9 mouse cellular contexts compared by ENCODE assay signal in the genomic region with DNA sequence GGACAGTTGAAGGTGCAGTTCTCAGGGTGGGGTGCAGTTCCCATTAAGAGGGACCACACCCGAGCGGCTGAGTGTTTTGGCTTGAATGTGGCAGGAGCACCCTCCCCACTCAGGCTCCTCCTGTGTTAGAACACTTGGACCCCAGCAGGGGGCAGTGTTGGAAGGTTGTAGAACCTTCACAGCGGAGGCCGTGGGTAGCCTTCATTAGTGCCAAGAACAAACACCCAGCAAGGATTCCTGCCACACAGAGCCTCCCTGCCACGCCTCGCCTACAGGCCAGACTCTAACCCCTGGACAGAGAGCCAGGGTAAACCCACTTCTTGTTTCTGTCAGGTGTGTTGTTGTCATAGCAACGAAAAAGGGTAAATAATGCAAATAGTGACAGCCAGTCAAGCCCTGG.
A peak's percentile ranks its signal among the peaks of the same experiment; 100 is the strongest.
DNase-seq lines count a peak whose midpoint lies in the region; ATAC-seq and TF ChIP-seq lines count a peak whose summit lies in the region.
"Had no signal": no experiment of that assay in that cellular context is flagged by ENCODE, and none has a peak within 500 bp of the region (broad histone marks: within the 10 kb centered on the region; RNA-seq: fewer than 3 reads in every experiment).

No protein-coding gene starts in this region.

- TF ChIP-seq CTCF in left cerebral cortex, adult 2 months (IDR thresholded peaks at IDR 0.05) = peak; percentile 49

- no peak overlapping the region for H3K9ac ChIP-seq in limb, embryonic 11.5 days (ENCODE audit: low read length)
- H3K9ac ChIP-seq in stomach, embryonic 16.5 days (ENCODE audit: low read length) = no peak overlapping the region
- H3K9ac ChIP-seq: embryonic facial prominence, embryonic 15.5 days had no signal

- no peak overlapping the region for H3K4me2 ChIP-seq in limb, embryonic 11.5 days (ENCODE audit: low read depth, severe bottlenecking)
- H3K4me2 ChIP-seq in stomach, embryonic 16.5 days (ENCODE audit: low read depth, low read length) = no peak overlapping the region
- H3K4me2 ChIP-seq: embryonic facial prominence, embryonic 15.5 days had no signal

- no peak for ATAC-seq in limb, embryonic 11.5 days (ENCODE audit: insufficient number of reproducible peaks, low FRiP score, low TSS enrichment, low read depth)
- ATAC-seq in stomach, embryonic 16.5 days (ENCODE audit: insufficient read depth, low FRiP score) = peak; percentile 19; the same call in 1 of the 2 replicates

- intact Hi-C loops in left cerebral cortex, adult 2 months (cut with DNase I) = no loop called here

- peaks cover 4% of the 10 kb centered on the region; the same call in 1 of the 2 replicates for H3K27me3 ChIP-seq in limb, embryonic 11.5 days (ENCODE audit: control insufficient read depth, insufficient read depth, low read length)
- H3K27me3 ChIP-seq in stomach, embryonic 16.5 days (ENCODE audit: control insufficient read depth, insufficient read depth, low read length) = peaks cover 4% of the 10 kb centered on the region; the same call in 1 of the 2 replicates

- H3K4me1 ChIP-seq in limb, embryonic 11.5 days (ENCODE audit: control insufficient read depth, insufficient read depth, low read length) = peaks cover 25% of the 10 kb centered on the region; the same call in 1 of the 2 replicates
- H3K4me1 ChIP-seq in stomach, embryonic 16.5 days (ENCODE audit: control insufficient read depth, insufficient read depth, low read length) = no peaks in the 10 kb centered on the region

- 59% methylated on average over 7 of the region's 7 CpGs for WGBS in limb, embryonic 11.5 days
- 51% methylated on average over 7 of the region's 7 CpGs for WGBS in stomach, embryonic 16.5 days

- DNase-seq in left cerebral cortex, adult 2 months (ENCODE audit: extremely low spot score in 1 of 2, low spot score in 2 of 2) = no peak
- DNase-seq in left cerebral cortex, adult 9 months (ENCODE audit: low spot score in 2 of 2) = no peak
- DNase-seq in MN1 (ENCODE audit: low spot score) = peak; percentile 74
- peak; percentile 13 for DNase-seq in c-Kit-positive CD71-positive TER-119-negative erythroid progenitor cells, embryonic 14.5 days (ENCODE audit: low read depth)
- peak; percentile 77 for DNase-seq in limb, embryonic 11.5 days (ENCODE audit: low spot score)
- no peak for DNase-seq in spleen, postnatal 4 days (ENCODE audit: low spot score in 2 of 2)
- no peak for DNase-seq in left cerebral cortex, adult 11 months (ENCODE audit: low spot score)

- no peaks in the 10 kb centered on the region for H3K36me3 ChIP-seq in limb, embryonic 11.5 days (ENCODE audit: control insufficient read depth, insufficient read depth, low read length)
- H3K36me3 ChIP-seq in stomach, embryonic 16.5 days (ENCODE audit: control insufficient read depth, insufficient read depth, low read length) = no peaks in the 10 kb centered on the region
- H3K36me3 ChIP-seq: embryonic facial prominence, embryonic 15.5 days had no signal

- H3K27ac ChIP-seq in left cerebral cortex, adult 2 months = no peak overlapping the region
- no peak overlapping the region for H3K27ac ChIP-seq in limb, embryonic 11.5 days (replicated peaks; ENCODE audit: low read depth, low read length)
- H3K27ac ChIP-seq in stomach, embryonic 16.5 days (ENCODE audit: low read length) = no peak overlapping the region
- H3K27ac ChIP-seq: embryonic facial prominence, embryonic 15.5 days had no signal

- no peaks in the 10 kb centered on the region for H3K9me3 ChIP-seq in limb, embryonic 11.5 days (ENCODE audit: control insufficient read depth, low read length)
- no peaks in the 10 kb centered on the region for H3K9me3 ChIP-seq in stomach, embryonic 16.5 days (replicated peaks; ENCODE audit: control insufficient read depth, low read length)
- H3K9me3 ChIP-seq: embryonic facial prominence, embryonic 15.5 days had no signal

- H3K4me3 ChIP-seq in left cerebral cortex, adult 2 months = no peak overlapping the region
- H3K4me3 ChIP-seq in limb, embryonic 11.5 days (ENCODE audit: low read depth, low read length) = no peak overlapping the region
- no peak overlapping the region for H3K4me3 ChIP-seq in stomach, embryonic 16.5 days (replicated peaks; ENCODE audit: low read length)
- H3K4me3 ChIP-seq: embryonic facial prominence, embryonic 15.5 days had no signal

Comparison
In these comparisons a context has a peak if more than half of its experiments do, and no peak if none do; other contexts are left out.
1. DNase-seq: peak in MN1 (single experiment), c-Kit-positive CD71-positive TER-119-negative erythroid progenitor cells, embryonic 14.5 days (single experiment) and limb, embryonic 11.5 days (single experiment); none in left cerebral cortex, adult 2 months (0 of 2), left cerebral cortex, adult 9 months (0 of 2), spleen, postnatal 4 days (0 of 2) and left cerebral cortex, adult 11 months (single experiment).